Mouse (Mus musculus): ENCODE results near the gene Rapgef4. TPM values are rescaled to one million over a fixed set of nuclear protein-coding genes. Genes with fewer than 3 reads are reported as not detected.

The Rapgef4 gene
- polyA plus RNA-seq, 1 experiment from 2014 or later: 2.1 TPM

GRCm38 (mm10) chr2:72223479-72223878 is 242.4 kb downstream of the Rapgef4 start:
- 69% methylated on average over 5 of the region's 5 CpGs for WGBS
- Histone ChIP-seq H3K4me2 (replicated peaks) (no peak overlapping the region), H3K9me3 (no peaks in the 10 kb centered on the region)

GRCm38 (mm10) chr2:72226006-72226405 is 245.0 kb downstream of the Rapgef4 start:
- Histone ChIP-seq H3K9me3 (no peaks in the 10 kb centered on the region), H3K9ac (no peak overlapping the region), H3K27me3 (replicated peaks) (peaks cover 3% of the 10 kb centered on the region; the same call in 1 of the 2 replicates), H3K4me1 (replicated peaks) (no peaks in the 10 kb centered on the region), H3K27ac (no peak overlapping the region), H3K4me3 (replicated peaks) (no peak overlapping the region), H3K4me2 (replicated peaks) (no peak overlapping the region), H3K36me3 (no peaks in the 10 kb centered on the region)
- no peak for ATAC-seq
- 83% methylated on average over 6 of the region's 6 CpGs for WGBS

More at GRCm38 (mm10) chr2:72223479-72223878, 242.4 kb downstream of the Rapgef4 start:
- Histone ChIP-seq H3K27ac (no peak overlapping the region), H3K9ac (no peak overlapping the region), H3K36me3 (no peaks in the 10 kb centered on the region), H3K27me3 (replicated peaks) (peaks cover 3% of the 10 kb centered on the region; the same call in 1 of the 2 replicates), H3K4me3 (replicated peaks) (no peak overlapping the region), H3K4me1 (replicated peaks) (no peaks in the 10 kb centered on the region)
- no peak for ATAC-seq

- Histone ChIP-seq H3K9me3 (no peaks in the 10 kb centered on the region), H3K36me3 (no peaks in the 10 kb centered on the region), H3K27me3 (replicated peaks) (no peaks in the 10 kb centered on the region), H3K4me3 (replicated peaks) (no peak overlapping the region), H3K4me1 (replicated peaks) (no peaks in the 10 kb centered on the region), H3K9ac (no peak overlapping the region), H3K4me2 (replicated peaks) (no peak overlapping the region), H3K27ac (no peak overlapping the region)
- 87% methylated on average over 6 of the region's 6 CpGs for WGBS
- ATAC-seq: no peak
Measured at GRCm38 (mm10) chr2:72227416-72227815, 246.4 kb downstream of the Rapgef4 start.

GRCm38 (mm10) chr2:72228881-72229280 is 247.8 kb downstream of the Rapgef4 start:
- H3K4me3 ChIP-seq (replicated peaks): no peak overlapping the region
- no peaks in the 10 kb centered on the region for H3K9me3 ChIP-seq
- H3K27me3 ChIP-seq (replicated peaks): no peaks in the 10 kb centered on the region
- WGBS: 69% methylated on average over 14 of the region's 14 CpGs
- H3K4me1 ChIP-seq (replicated peaks): no peaks in the 10 kb centered on the region
- no peaks in the 10 kb centered on the region for H3K36me3 ChIP-seq
- no peak overlapping the region for H3K9ac ChIP-seq
- no peak overlapping the region for H3K4me2 ChIP-seq (replicated peaks)
- no peak for ATAC-seq
- H3K27ac ChIP-seq: no peak overlapping the region

- no peaks in the 10 kb centered on the region for H3K36me3 ChIP-seq
- no peaks in the 10 kb centered on the region for H3K9me3 ChIP-seq
- no peak overlapping the region for H3K4me3 ChIP-seq (replicated peaks)
- no peak for ATAC-seq
- no peaks in the 10 kb centered on the region for H3K27me3 ChIP-seq (replicated peaks)
- 71% methylated on average over 9 of the region's 9 CpGs for WGBS
- no peak overlapping the region for H3K27ac ChIP-seq
- no peak overlapping the region for H3K9ac ChIP-seq
- no peaks in the 10 kb centered on the region for H3K4me1 ChIP-seq (replicated peaks)
- no peak overlapping the region for H3K4me2 ChIP-seq (replicated peaks)
Measured at GRCm38 (mm10) chr2:72230545-72230944, 249.5 kb downstream of the Rapgef4 start.

GRCm38 (mm10) chr2:72234085-72234484 is 253.0 kb downstream of the Rapgef4 start:
- H3K4me1 ChIP-seq (replicated peaks): no peaks in the 10 kb centered on the region
- no peak overlapping the region for H3K27ac ChIP-seq
- no peaks in the 10 kb centered on the region for H3K27me3 ChIP-seq (replicated peaks)
- 92% methylated on average over 11 of the region's 11 CpGs for WGBS
- no peaks in the 10 kb centered on the region for H3K36me3 ChIP-seq
- no peak overlapping the region for H3K4me2 ChIP-seq (replicated peaks)
- H3K9me3 ChIP-seq: no peaks in the 10 kb centered on the region
- no peak overlapping the region for H3K9ac ChIP-seq
- no peak for ATAC-seq
- H3K4me3 ChIP-seq (replicated peaks): no peak overlapping the region

- no peak overlapping the region for H3K4me2 ChIP-seq (replicated peaks)
- H3K9me3 ChIP-seq: no peaks in the 10 kb centered on the region
- H3K4me1 ChIP-seq (replicated peaks): no peaks in the 10 kb centered on the region
- H3K27ac ChIP-seq: no peak overlapping the region
- no peaks in the 10 kb centered on the region for H3K27me3 ChIP-seq (replicated peaks)
- no peak overlapping the region for H3K9ac ChIP-seq
- ATAC-seq: no peak
- 0% methylated on average over 3 of the region's 3 CpGs for WGBS
- H3K4me3 ChIP-seq (replicated peaks): no peak overlapping the region
- H3K36me3 ChIP-seq: no peaks in the 10 kb centered on the region
Measured at GRCm38 (mm10) chr2:72234943-72235342, 253.9 kb downstream of the Rapgef4 start.

- H3K27me3 ChIP-seq (replicated peaks): no peaks in the 10 kb centered on the region
- no peak overlapping the region for H3K4me2 ChIP-seq (replicated peaks)
- H3K4me3 ChIP-seq (replicated peaks): no peak overlapping the region
- no peaks in the 10 kb centered on the region for H3K9me3 ChIP-seq
- H3K36me3 ChIP-seq: no peaks in the 10 kb centered on the region
- no peak; the same call in 1 of the 2 replicates for ATAC-seq
- no peak overlapping the region for H3K27ac ChIP-seq
- no peaks in the 10 kb centered on the region for H3K4me1 ChIP-seq (replicated peaks)
- 52% methylated on average over 12 of the region's 12 CpGs for WGBS
- H3K9ac ChIP-seq: no peak overlapping the region
Measured at GRCm38 (mm10) chr2:72235361-72235901, 254.4 kb downstream of the Rapgef4 start.

- Histone ChIP-seq H3K27ac (no peak overlapping the region), H3K4me3 (replicated peaks) (no peak overlapping the region), H3K9me3 (no peaks in the 10 kb centered on the region), H3K27me3 (replicated peaks) (no peaks in the 10 kb centered on the region), H3K9ac (no peak overlapping the region), H3K36me3 (no peaks in the 10 kb centered on the region), H3K4me2 (replicated peaks) (no peak overlapping the region), H3K4me1 (replicated peaks) (no peaks in the 10 kb centered on the region)
- 83% methylated on average over 2 of the region's 2 CpGs for WGBS
- no peak for ATAC-seq
Measured at GRCm38 (mm10) chr2:72238421-72238820, 257.4 kb downstream of the Rapgef4 start.

GRCm38 (mm10) chr2:72238925-72239324 is 257.9 kb downstream of the Rapgef4 start:
- H3K27me3 ChIP-seq (replicated peaks): no peaks in the 10 kb centered on the region
- no peaks in the 10 kb centered on the region for H3K4me1 ChIP-seq (replicated peaks)
- no peaks in the 10 kb centered on the region for H3K36me3 ChIP-seq
- H3K4me3 ChIP-seq (replicated peaks): no peak overlapping the region
- H3K9ac ChIP-seq: no peak overlapping the region
- ATAC-seq: no peak
- no peak overlapping the region for H3K4me2 ChIP-seq (replicated peaks)
- 85% methylated on average over 11 of the region's 11 CpGs for WGBS
- no peaks in the 10 kb centered on the region for H3K9me3 ChIP-seq
- H3K27ac ChIP-seq: no peak overlapping the region

- Histone ChIP-seq H3K27ac (no peak overlapping the region), H3K9me3 (no peaks in the 10 kb centered on the region)
- 85% methylated on average over 8 of the region's 8 CpGs for WGBS
Measured at GRCm38 (mm10) chr2:72239456-72239855, 258.4 kb downstream of the Rapgef4 start.

GRCm38 (mm10) chr2:72239993-72240392 is 259.0 kb downstream of the Rapgef4 start:
- no peak for ATAC-seq
- no peak overlapping the region for H3K9ac ChIP-seq
- WGBS: 70% methylated on average over 7 of the region's 7 CpGs
- no peak overlapping the region for H3K4me3 ChIP-seq (replicated peaks)
- no peaks in the 10 kb centered on the region for H3K36me3 ChIP-seq
- H3K27ac ChIP-seq: no peak overlapping the region
- no peak overlapping the region for H3K4me2 ChIP-seq (replicated peaks)
- H3K4me1 ChIP-seq (replicated peaks): no peaks in the 10 kb centered on the region
- no peaks in the 10 kb centered on the region for H3K9me3 ChIP-seq
- no peaks in the 10 kb centered on the region for H3K27me3 ChIP-seq (replicated peaks)

More at GRCm38 (mm10) chr2:72239456-72239855, 258.4 kb downstream of the Rapgef4 start:
- H3K9ac ChIP-seq: no peak overlapping the region
- no peaks in the 10 kb centered on the region for H3K4me1 ChIP-seq (replicated peaks)
- no peak overlapping the region for H3K4me2 ChIP-seq (replicated peaks)
- ATAC-seq: no peak
- no peaks in the 10 kb centered on the region for H3K36me3 ChIP-seq
- H3K27me3 ChIP-seq (replicated peaks): no peaks in the 10 kb centered on the region
- H3K4me3 ChIP-seq (replicated peaks): no peak overlapping the region

GRCm38 (mm10) chr2:72240691-72241090 is 259.7 kb downstream of the Rapgef4 start:
- Histone ChIP-seq H3K36me3 (no peaks in the 10 kb centered on the region), H3K27ac (no peak overlapping the region), H3K4me2 (replicated peaks) (no peak overlapping the region), H3K9ac (no peak overlapping the region), H3K9me3 (no peaks in the 10 kb centered on the region), H3K4me1 (replicated peaks) (no peaks in the 10 kb centered on the region), H3K4me3 (replicated peaks) (no peak overlapping the region), H3K27me3 (replicated peaks) (no peaks in the 10 kb centered on the region)
- no peak for ATAC-seq
- WGBS: 80% methylated on average over 7 of the region's 7 CpGs
